9 mouse cellular contexts compared by ENCODE assay signal in genomic region chr4:126109613-126110373, GRCm38 (mm10). TPM values are rescaled to one million over a fixed set of nuclear protein-coding genes. Genes with fewer than 3 reads are reported as not detected.
DNase-seq lines count a peak whose midpoint lies in the region; ATAC-seq and TF ChIP-seq lines count a peak whose summit lies in the region.
"Had no signal": no experiment of that assay in that cellular context is flagged by ENCODE, and none has a peak within 500 bp of the region (broad histone marks: within the 10 kb centered on the region; RNA-seq: fewer than 3 reads in every experiment).

No protein-coding gene starts in this region.

- H3K79me3 ChIP-seq in C2C12 (ENCODE audit: low read depth), result peaks cover 62% of the 10 kb centered on the region

- intact Hi-C loops in gastrocnemius, postnatal 14 days (cut with DNase I; ENCODE audit: low total_unique reads), result no loop called here

- no peak for TF ChIP-seq POLR2A in small intestine, adult 2 months (IDR thresholded peaks at IDR 0.05; ENCODE audit: low read depth, low read length)

- H3K79me2 ChIP-seq in C2C12 (ENCODE audit: control insufficient read depth, insufficient read depth), result peaks cover 86% of the 10 kb centered on the region

- H3K27me3 ChIP-seq in C2C12 (ENCODE audit: control insufficient read depth, insufficient read depth, insufficient read length), result no peaks in the 10 kb centered on the region
- H3K27me3 ChIP-seq in embryonic facial prominence, embryonic 11.5 days (ENCODE audit: control insufficient read depth, insufficient read depth, low read length), result no peaks in the 10 kb centered on the region
- H3K27me3 ChIP-seq in limb, embryonic 13.5 days, result no peaks in the 10 kb centered on the region
- no peaks in the 10 kb centered on the region for H3K27me3 ChIP-seq in small intestine, adult 2 months (ENCODE audit: control insufficient read depth, insufficient read depth, low read length)
- H3K27me3 ChIP-seq: Patski had no signal

- no peak for TF ChIP-seq CTCF in C2C12 (IDR thresholded peaks at IDR 0.05; ENCODE audit: control insufficient read depth, insufficient read depth, insufficient read length)
- TF ChIP-seq CTCF in small intestine, adult 2 months (IDR thresholded peaks at IDR 0.05; ENCODE audit: extremely low read depth, insufficient read length, insufficient replicate concordance, low read depth, low read length), result no peak

- DNase-seq in gastrocnemius, adult 18-20 months (ENCODE audit: low spot score), result peak; percentile 42
- DNase-seq in gastrocnemius, postnatal 14 days, result no peak
- DNase-seq in embryonic facial prominence, embryonic 11.5 days (ENCODE audit: low spot score), result no peak
- DNase-seq in frontal cortex, postnatal 10 days (ENCODE audit: low spot score in 2 of 2), result no peak
- no peak for DNase-seq in embryo, embryonic 10 days (ENCODE audit: low spot score)

- H3K4me1 ChIP-seq in embryonic facial prominence, embryonic 11.5 days (ENCODE audit: control insufficient read depth, insufficient read depth, low read length), result peaks cover 8% of the 10 kb centered on the region
- H3K4me1 ChIP-seq in limb, embryonic 13.5 days, result peaks cover 43% of the 10 kb centered on the region
- H3K4me1 ChIP-seq in small intestine, adult 2 months (ENCODE audit: control insufficient read depth, insufficient read depth, insufficient read length, low read length), result peaks cover 38% of the 10 kb centered on the region

- H3K27ac ChIP-seq in embryonic facial prominence, embryonic 11.5 days (replicated peaks; ENCODE audit: low read depth, low read length), result no peak overlapping the region; the same call in 1 of the 2 replicates
- H3K27ac ChIP-seq in limb, embryonic 13.5 days, result peak overlapping the region; percentile 82; the same call in 1 of the 2 replicates
- H3K27ac ChIP-seq in small intestine, adult 2 months (ENCODE audit: insufficient read depth, low read depth, low read length), result peak overlapping the region; percentile 91

- H3K9me3 ChIP-seq in embryonic facial prominence, embryonic 11.5 days (replicated peaks; ENCODE audit: control insufficient read depth, low read length), result no peaks in the 10 kb centered on the region
- H3K9me3 ChIP-seq in limb, embryonic 13.5 days, result no peaks in the 10 kb centered on the region

- H3K36me3 ChIP-seq in C2C12 (ENCODE audit: control insufficient read depth, insufficient read depth), result peaks cover 6% of the 10 kb centered on the region
- no peaks in the 10 kb centered on the region for H3K36me3 ChIP-seq in embryonic facial prominence, embryonic 11.5 days (replicated peaks; ENCODE audit: control insufficient read depth, insufficient read depth, low read depth, low read length)
- H3K36me3 ChIP-seq in limb, embryonic 13.5 days, result no peaks in the 10 kb centered on the region
- no peaks in the 10 kb centered on the region for H3K36me3 ChIP-seq in small intestine, adult 2 months (ENCODE audit: control insufficient read depth, insufficient read depth, low read length)

- H3K4me3 ChIP-seq in C2C12 (ENCODE audit: insufficient read depth, poor library complexity, severe bottlenecking), result no peak overlapping the region
- H3K4me3 ChIP-seq in embryonic facial prominence, embryonic 11.5 days (ENCODE audit: low read depth, low read length), result no peak overlapping the region
- H3K4me3 ChIP-seq in limb, embryonic 13.5 days, result no peak overlapping the region
- H3K4me3 ChIP-seq in small intestine, adult 2 months (ENCODE audit: low read depth, low read length), result 0 out of 2 replicates have a peak overlapping the region, but pooled peaks have one; percentile 1

- ATAC-seq in embryonic facial prominence, embryonic 11.5 days (replicated peaks; ENCODE audit: insufficient number of reproducible peaks, low FRiP score, low TSS enrichment, low read depth), result 0 out of 2 replicates have a peak, but pooled peaks have one; percentile 14
- ATAC-seq in limb, embryonic 13.5 days (ENCODE audit: low FRiP score, low read depth), result no peak

- 0 out of 2 replicates have a peak overlapping the region, but pooled peaks have one; percentile 18 for H3K9ac ChIP-seq in embryonic facial prominence, embryonic 11.5 days (replicated peaks; ENCODE audit: low read length)
- peak overlapping the region; percentile 48; the same call in 1 of the 2 replicates for H3K9ac ChIP-seq in limb, embryonic 13.5 days

- peak overlapping the region; percentile 68 for H3ac ChIP-seq in C2C12 (ENCODE audit: control insufficient read depth, insufficient read length, low read depth)

- 82% methylated on average over 10 of the region's 10 CpGs for WGBS in embryonic facial prominence, embryonic 11.5 days
- WGBS in limb, embryonic 13.5 days, result 72% methylated on average over 10 of the region's 10 CpGs
- WGBS in small intestine, adult 2 months, result 65% methylated on average over 10 of the region's 10 CpGs

- H3K4me2 ChIP-seq in embryonic facial prominence, embryonic 11.5 days (ENCODE audit: low read depth, low read length), result no peak overlapping the region
- peak overlapping the region; percentile 47 for H3K4me2 ChIP-seq in limb, embryonic 13.5 days (replicated peaks)

TF ChIP-seq in C2C12, 6 proteins besides CTCF, POLR2A, EP300 and RAD21:
- TF ChIP-seq FOSL1 (IDR thresholded peaks at IDR 0.05; ENCODE audit: insufficient read depth, low read length, poor library complexity, severe bottlenecking), result no peak
- peak; percentile 21 for TF ChIP-seq MYOD1 (IDR thresholded peaks at IDR 0.05; ENCODE audit: control insufficient read depth, insufficient read length, low read depth)
- TF ChIP-seq CEBPB (IDR thresholded peaks at IDR 0.05; ENCODE audit: low read depth), result no peak
- TF ChIP-seq MAX (IDR thresholded peaks at IDR 0.05), result peak; percentile 34
- peak; percentile 41 for TF ChIP-seq USF1 (IDR thresholded peaks at IDR 0.05; ENCODE audit: low read depth)
- no peak for TF ChIP-seq MYOG (IDR thresholded peaks at IDR 0.05; ENCODE audit: control insufficient read depth, extremely low read depth, insufficient read length)

RNA-seq across cellular contexts. Expression of gene Stk40, which starts 6.0 kb away (rescaled TPM):
- 100 to 1,000 TPM; 113 to 127 TPM for total RNA-seq in gastrocnemius, adult 18-20 months (2021)
- total RNA-seq in gastrocnemius, postnatal 14 days (2021), result 10 to 100 TPM; 25.1 to 41.9 TPM
- 11.0 TPM for polyA plus RNA-seq in C2C12 (2012; fragmentation: generic; extraction: Trizol)
- 22.7 and 23.8 TPM in 2 replicates for polyA plus RNA-seq in embryonic facial prominence, embryonic 11.5 days (2014; fragmentation: Nextera tagmentation; extraction: Ambion mirVana)
- 38.7 and 39.0 TPM in 2 replicates for polyA plus RNA-seq in limb, embryonic 13.5 days (2015; fragmentation: Nextera tagmentation; extraction: Ambion mirVana)
- polyA plus RNA-seq in small intestine, adult 2 months (2012; rRNA removed), result 14.5 and 24.0 TPM in 2 replicates

RNA-seq across cellular contexts. Expression of gene Lsm10, which starts 13.4 kb away (rescaled TPM):
- total RNA-seq in gastrocnemius, adult 18-20 months (2021), result 10 to 100 TPM in 1 of 2 experiments, 1 to 10 TPM in 1; 7.4 to 10.8 TPM
- total RNA-seq in gastrocnemius, postnatal 14 days (2021), result 1 to 10 TPM; 5.7 to 8.3 TPM
- 37.9 TPM for polyA plus RNA-seq in C2C12 (2012; fragmentation: generic; extraction: Trizol)
- polyA plus RNA-seq in embryonic facial prominence, embryonic 11.5 days (2014; fragmentation: Nextera tagmentation; extraction: Ambion mirVana), result 46.1 and 47.0 TPM in 2 replicates
- polyA plus RNA-seq in limb, embryonic 13.5 days (2015; fragmentation: Nextera tagmentation; extraction: Ambion mirVana), result 44.7 and 46.3 TPM in 2 replicates
- 10.7 and 13.3 TPM in 2 replicates for polyA plus RNA-seq in small intestine, adult 2 months (2012; rRNA removed)

RNA-seq across cellular contexts. Expression of gene Eva1b, which starts 37.8 kb away (rescaled TPM):
- 1 to 10 TPM; 2.1 to 3.3 TPM for total RNA-seq in gastrocnemius, adult 18-20 months (2021)
- 10 to 100 TPM; 16.2 to 16.6 TPM for total RNA-seq in gastrocnemius, postnatal 14 days (2021)
- 51.6 TPM for polyA plus RNA-seq in C2C12 (2012; fragmentation: generic; extraction: Trizol)
- polyA plus RNA-seq in embryonic facial prominence, embryonic 11.5 days (2014; fragmentation: Nextera tagmentation; extraction: Ambion mirVana), result 48.9 and 51.0 TPM in 2 replicates
- polyA plus RNA-seq in limb, embryonic 13.5 days (2015; fragmentation: Nextera tagmentation; extraction: Ambion mirVana), result 74.5 and 77.5 TPM in 2 replicates
- 45.0 and 54.3 TPM in 2 replicates for polyA plus RNA-seq in small intestine, adult 2 months (2012; rRNA removed)

RNA-seq across cellular contexts. Expression of gene Oscp1, which starts 51.4 kb away (rescaled TPM):
- 1 to 10 TPM; 3.1 TPM for total RNA-seq in gastrocnemius, adult 18-20 months (2021)
- total RNA-seq in gastrocnemius, postnatal 14 days (2021), result 1 to 10 TPM; 1.2 to 2.0 TPM
- polyA plus RNA-seq in C2C12 (2012; fragmentation: generic; extraction: Trizol), result 11.1 TPM
- polyA plus RNA-seq in embryonic facial prominence, embryonic 11.5 days (2014; fragmentation: Nextera tagmentation; extraction: Ambion mirVana), result 17.1 and 18.3 TPM in 2 replicates
- 17.2 and 19.4 TPM in 2 replicates for polyA plus RNA-seq in limb, embryonic 13.5 days (2015; fragmentation: Nextera tagmentation; extraction: Ambion mirVana)
- polyA plus RNA-seq in small intestine, adult 2 months (2012; rRNA removed), result 0.37 and 1.6 TPM in 2 replicates

RNA-seq across cellular contexts. Expression of gene Sh3d21, which starts 53.5 kb away (rescaled TPM):
- total RNA-seq in gastrocnemius, adult 18-20 months (2021), result under 1 TPM; 0.62 to 0.83 TPM
- total RNA-seq in gastrocnemius, postnatal 14 days (2021), result 1 to 10 TPM; 1.1 to 1.2 TPM
- 0.27 TPM for polyA plus RNA-seq in C2C12 (2012; fragmentation: generic; extraction: Trizol)
- 4.7 and 5.0 TPM in 2 replicates for polyA plus RNA-seq in embryonic facial prominence, embryonic 11.5 days (2014; fragmentation: Nextera tagmentation; extraction: Ambion mirVana)
- polyA plus RNA-seq in limb, embryonic 13.5 days (2015; fragmentation: Nextera tagmentation; extraction: Ambion mirVana), result 9.3 and 10.5 TPM in 2 replicates
- 5.2 and 6.5 TPM in 2 replicates for polyA plus RNA-seq in small intestine, adult 2 months (2012; rRNA removed)
